Mouse (Mus musculus) MEL (cell line): ENCODE results near the gene Tec.

Source experiments
- BHLHE40 ChIP-seq: IDR thresholded peaks from 2 replicates; pipeline ENCODE4 v1.6.1; 2012; ENCODE audit warnings: low read depth, mild to moderate bottlenecking, inconsistent platforms, low read length, improper control_type of control experiment, borderline replicate concordance
- CTCF ChIP-seq, 3 experiments: IDR thresholded peaks in 2 of 3; conservative IDR thresholded peaks in 1 of 3; 2 replicates each; pipeline ENCODE4 v1.5.1; 2011 to 2012; ENCODE audit warnings: low read length in 3 of 3, low read depth in 2 of 3, mild to moderate bottlenecking in 2 of 3, improper control_type of control experiment in 1 of 3, inconsistent platforms in 1 of 3, mixed read lengths in 1 of 3, moderate library complexity in 1 of 3; ENCODE audit not compliant: control insufficient read depth in 1 of 3, insufficient read depth in 1 of 3, poor library complexity in 1 of 3, severe bottlenecking in 1 of 3
- E2F4 ChIP-seq: IDR thresholded peaks from 2 replicates; pipeline ENCODE4 v1.6.1; 2011; ENCODE audit warnings: low read depth, low read length, improper control_type of control experiment, borderline replicate concordance
- EP300 ChIP-seq, 2 experiments: IDR thresholded peaks; 2 replicates each; pipeline ENCODE4 v1.6.1; 2011; ENCODE audit warnings: improper control_type of control experiment in 2 of 2, low read length in 2 of 2, low read depth in 1 of 2, mild to moderate bottlenecking in 1 of 2
- GABPA ChIP-seq: IDR thresholded peaks from 2 replicates; pipeline ENCODE4 v1.6.1; 2012; ENCODE audit warnings: low read depth, mild to moderate bottlenecking, inconsistent platforms, low read length, improper control_type of control experiment, moderate library complexity
- MAX ChIP-seq: IDR thresholded peaks from 2 replicates; pipeline ENCODE4 v1.6.1; 2011; ENCODE audit warnings: low read length, improper control_type of control experiment
- MXI1 ChIP-seq: IDR thresholded peaks from 2 replicates; pipeline ENCODE4 v1.6.1; 2011; ENCODE audit warnings: mild to moderate bottlenecking, low read depth, low read length, improper control_type of control experiment
- POLR2A ChIP-seq, 2 experiments: IDR thresholded peaks; 2 replicates each; pipeline ENCODE4 v1.6.1; 2011 to 2012; ENCODE audit warnings: low read length in 2 of 2, mild to moderate bottlenecking in 2 of 2, control low read depth in 1 of 2, improper control_type of control experiment in 1 of 2, low read depth in 1 of 2, moderate library complexity in 1 of 2; ENCODE audit not compliant: control insufficient read depth in 1 of 2, insufficient read depth in 1 of 2, poor library complexity in 1 of 2
- SIN3A ChIP-seq: IDR thresholded peaks from 2 replicates; pipeline ENCODE4 v1.6.1; 2012; ENCODE audit warnings: low read length, improper control_type of control experiment, inconsistent platforms
- TAL1 ChIP-seq: IDR thresholded peaks from 2 replicates; pipeline ENCODE4 v1.6.1; 2012; ENCODE audit warnings: mild to moderate bottlenecking, inconsistent platforms, low read length, moderate library complexity, mixed read lengths
- TBP ChIP-seq: IDR thresholded peaks from 2 replicates; pipeline ENCODE4 v1.8.0; 2011; ENCODE audit warnings: low read depth, low read length, improper control_type of control experiment
- USF1 ChIP-seq: IDR thresholded peaks from 2 replicates; pipeline ENCODE4 v1.6.1; 2014; ENCODE audit warnings: low read depth, mild to moderate bottlenecking, inconsistent platforms, low read length, improper control_type of control experiment, moderate library complexity
- USF2 ChIP-seq, 2 experiments: IDR thresholded peaks; 2 replicates each; pipeline ENCODE4 v1.6.1; 2011 to 2012; ENCODE audit warnings: improper control_type of control experiment in 2 of 2, low read length in 2 of 2, borderline replicate concordance in 1 of 2, inconsistent platforms in 1 of 2, low read depth in 1 of 2, mild to moderate bottlenecking in 1 of 2; ENCODE audit not compliant: insufficient read depth in 1 of 2

DNA sequence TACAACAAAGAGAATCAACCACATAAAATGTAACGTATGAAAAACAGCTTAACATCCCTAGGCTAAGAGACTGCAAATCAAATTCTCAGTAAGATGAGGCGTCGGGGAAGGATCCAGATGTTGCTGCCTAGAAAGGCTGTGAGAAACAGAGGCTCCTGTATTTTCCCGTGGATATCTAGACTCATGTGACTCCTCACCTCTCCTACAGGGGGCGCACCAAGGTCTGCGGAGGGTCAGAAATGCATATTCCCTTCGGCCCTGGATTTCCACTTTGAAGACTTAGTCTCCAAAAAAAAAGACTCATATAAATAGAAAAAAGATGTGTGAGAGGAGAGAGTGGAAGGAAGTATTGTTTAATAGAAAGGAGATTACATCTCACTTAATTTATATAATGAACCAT is 147.7 kb downstream of the Tec start:
- peak; percentile 46 to 79 (median 61) for TF ChIP-seq CTCF (IDR thresholded peaks at IDR 0.05 in 2 of 3, conservative IDR thresholded peaks at IDR 0.05 in 1 of 3; ENCODE audit: control insufficient read depth in 1 of 3, insufficient read depth in 1 of 3, low read depth in 2 of 3, low read length in 3 of 3, poor library complexity in 1 of 3, severe bottlenecking in 1 of 3)
- no peak for TF ChIP-seq USF1
- no peak for TF ChIP-seq TAL1
- TF ChIP-seq EP300 (IDR thresholded peaks at IDR 0.05; ENCODE audit: low read depth in 1 of 2, low read length in 2 of 2) = no peak
- no peak for TF ChIP-seq MAX
- TF ChIP-seq BHLHE40 = no peak
- no peak for TF ChIP-seq MXI1
- no peak for TF ChIP-seq GABPA
- no peak for TF ChIP-seq SIN3A
- no peak for TF ChIP-seq POLR2A (IDR thresholded peaks at IDR 0.05; ENCODE audit: control insufficient read depth in 1 of 2, insufficient read depth in 1 of 2, low read depth in 1 of 2, low read length in 2 of 2, poor library complexity in 1 of 2)
- no peak for TF ChIP-seq E2F4
- no peak for TF ChIP-seq USF2 (IDR thresholded peaks at IDR 0.05; ENCODE audit: borderline replicate concordance in 1 of 2, insufficient read depth in 1 of 2, low read depth in 1 of 2, low read length in 2 of 2)
- no peak for TF ChIP-seq TBP
